Mouse (Mus musculus) adrenal gland, postnatal 25 days (tissue): ENCODE results near the gene Ern1. TPM values are rescaled to one million over a fixed set of nuclear protein-coding genes. Genes with fewer than 3 reads are reported as not detected.
"Not testable (repeated sequence)": the region's sequence is repeated elsewhere in the genome, so short reads cannot be mapped to it uniquely, and the experiment has no call there.

Source experiments
- DNase-seq: peaks from one replicate; pipeline ENCODE4 v3.0.0; 2021; ENCODE audit warnings: mixed read lengths
- total RNA-seq: library from RNA; stranded (reverse); gene quantifications from 2 replicates; pipeline ENCODE4 v1.2.3, GENCODE M21; 2021

Gene Ern1
- total RNA-seq, 1 experiment from 2014 or later: 122 TPM

DNA sequence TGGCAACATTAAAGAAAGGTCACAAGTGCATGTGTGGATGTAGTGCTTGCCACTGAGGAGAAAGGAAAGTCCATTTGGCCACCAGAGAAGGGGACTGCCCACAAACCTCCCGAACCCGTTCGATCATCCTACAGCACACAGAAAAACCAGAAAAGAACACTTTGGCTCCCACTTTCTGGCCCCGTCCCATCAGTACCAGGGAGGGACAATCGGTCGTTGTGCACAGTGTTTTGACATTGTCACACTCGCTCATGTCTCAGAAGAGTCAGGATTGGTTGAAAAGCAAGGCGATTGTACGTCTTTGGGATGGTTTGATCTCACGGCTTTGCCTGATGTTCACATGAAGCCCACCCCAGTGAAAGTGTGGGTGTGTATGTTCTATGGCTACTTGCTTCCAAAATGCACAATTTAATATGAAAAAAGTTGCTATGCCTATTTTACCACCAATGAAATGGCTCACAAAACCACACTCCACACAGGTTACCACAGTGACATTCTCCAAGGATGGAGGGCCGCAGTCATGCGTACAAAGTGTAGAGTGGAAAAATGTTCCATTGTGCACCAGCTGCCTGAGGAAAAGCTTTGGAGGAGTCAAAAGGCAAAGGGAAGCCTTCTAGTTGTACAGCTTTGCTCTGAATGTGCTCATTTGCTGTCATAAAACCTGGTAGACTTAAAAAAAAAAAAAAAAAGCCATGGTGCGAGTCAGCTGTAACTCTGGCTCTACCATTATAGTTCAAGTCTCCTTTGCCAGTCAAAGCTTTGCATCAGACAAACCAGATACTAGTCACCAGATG is 15.2 kb upstream of the Ern1 start:
- no peak for DNase-seq

DNA sequence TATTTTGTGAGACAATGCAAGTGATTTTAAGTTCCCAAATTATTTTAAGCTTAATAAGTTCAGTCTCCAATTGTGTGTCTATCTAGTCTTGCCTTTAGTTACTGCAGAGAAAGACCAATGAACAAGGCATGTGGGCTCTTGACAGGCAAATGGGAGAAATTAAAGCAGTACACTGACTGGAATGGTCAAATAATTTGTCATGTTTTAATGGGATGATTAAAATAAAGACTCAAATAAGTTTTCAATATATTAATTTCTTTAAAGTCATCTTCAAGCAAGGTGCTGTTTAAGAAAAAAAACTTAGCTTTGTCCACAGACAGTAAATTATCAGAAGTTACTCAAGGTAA is 14.5 kb upstream of the Ern1 start:
- DNase-seq: no peak

DNA sequence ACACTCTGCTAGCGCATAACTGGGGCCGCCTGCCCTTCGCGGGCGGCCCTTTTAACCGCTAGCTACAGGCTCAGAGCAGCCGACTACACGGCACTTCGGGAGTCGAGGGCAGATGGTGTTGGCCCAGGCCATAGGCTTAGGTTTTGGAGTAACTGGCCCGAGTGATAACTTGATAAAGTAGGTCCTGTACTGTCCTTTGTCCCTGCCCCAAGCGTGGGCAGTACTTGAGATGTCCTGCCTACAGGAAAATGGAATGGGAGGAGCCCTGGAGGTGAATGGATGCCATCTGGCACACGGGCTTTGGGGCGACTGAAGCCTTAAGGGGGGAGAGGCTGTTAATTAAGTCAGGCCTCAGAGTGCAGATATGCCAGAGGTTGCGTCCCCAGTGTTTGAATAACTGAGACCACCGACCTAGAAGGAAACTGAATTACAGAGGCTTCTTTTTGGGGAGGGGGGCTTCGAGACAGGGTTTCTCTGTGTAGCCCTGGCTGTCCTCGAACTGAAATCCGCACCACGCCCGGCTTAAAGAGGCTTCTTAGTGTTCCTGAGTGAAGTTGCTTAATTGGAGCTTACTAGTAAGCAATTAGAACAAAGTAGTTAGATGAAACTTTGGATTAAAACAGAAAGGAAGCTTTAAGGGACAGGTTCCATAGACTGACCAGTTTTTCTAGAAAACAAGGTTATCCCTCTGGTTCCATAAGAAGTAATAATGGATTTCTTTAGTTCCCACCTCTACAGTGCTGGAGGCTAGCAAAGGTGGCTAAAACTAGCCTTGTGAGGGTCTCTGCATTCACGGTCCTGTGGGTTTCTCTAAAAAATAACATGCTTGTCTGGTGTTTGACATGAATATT is 13.9 kb upstream of the Ern1 start:
- DNase-seq: peak; percentile 63

DNA sequence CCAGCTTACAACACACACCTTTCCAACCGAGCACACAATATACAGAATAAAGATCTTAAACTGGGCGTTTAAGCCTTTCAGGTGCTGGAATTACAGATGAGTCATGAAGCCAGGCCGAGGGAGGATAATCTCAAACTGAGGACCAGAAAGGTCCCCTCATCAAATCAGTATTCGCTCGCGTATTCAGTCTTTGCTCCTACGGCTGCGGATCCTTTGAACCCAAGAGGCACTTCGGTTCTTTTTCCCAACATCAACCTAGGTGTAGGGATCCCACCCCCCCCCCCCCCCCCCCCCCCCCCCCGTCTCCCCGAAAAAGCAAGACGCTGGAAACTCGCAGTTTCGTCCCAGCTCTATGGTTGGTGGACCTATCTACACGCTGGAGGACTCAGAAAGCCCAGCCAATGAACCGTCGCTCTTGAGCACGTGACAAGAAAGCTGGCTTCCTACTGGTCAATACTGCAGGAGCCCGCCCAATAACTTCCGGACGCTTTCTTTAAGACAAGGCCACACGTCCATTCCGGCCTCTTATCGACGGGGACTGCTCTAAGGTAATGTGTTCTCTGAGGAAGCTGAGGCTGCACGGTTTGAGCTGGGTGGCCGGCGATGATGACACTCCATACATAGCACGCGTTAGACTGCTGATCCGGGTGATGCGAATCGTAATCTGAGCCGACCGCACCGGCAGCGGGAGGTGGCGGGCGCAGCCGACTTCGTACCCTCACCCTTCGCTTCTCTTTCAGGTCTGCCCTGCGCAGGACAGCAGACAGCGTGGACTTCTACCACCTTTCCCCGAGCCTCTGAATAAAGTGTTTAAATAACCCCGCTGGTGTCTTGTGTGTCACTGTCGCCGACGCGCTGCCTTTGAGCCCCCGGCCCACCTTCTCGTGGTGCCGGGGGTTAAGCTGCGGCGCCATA is 13.0 kb upstream of the Ern1 start:
- peak; percentile 87 for DNase-seq

DNA sequence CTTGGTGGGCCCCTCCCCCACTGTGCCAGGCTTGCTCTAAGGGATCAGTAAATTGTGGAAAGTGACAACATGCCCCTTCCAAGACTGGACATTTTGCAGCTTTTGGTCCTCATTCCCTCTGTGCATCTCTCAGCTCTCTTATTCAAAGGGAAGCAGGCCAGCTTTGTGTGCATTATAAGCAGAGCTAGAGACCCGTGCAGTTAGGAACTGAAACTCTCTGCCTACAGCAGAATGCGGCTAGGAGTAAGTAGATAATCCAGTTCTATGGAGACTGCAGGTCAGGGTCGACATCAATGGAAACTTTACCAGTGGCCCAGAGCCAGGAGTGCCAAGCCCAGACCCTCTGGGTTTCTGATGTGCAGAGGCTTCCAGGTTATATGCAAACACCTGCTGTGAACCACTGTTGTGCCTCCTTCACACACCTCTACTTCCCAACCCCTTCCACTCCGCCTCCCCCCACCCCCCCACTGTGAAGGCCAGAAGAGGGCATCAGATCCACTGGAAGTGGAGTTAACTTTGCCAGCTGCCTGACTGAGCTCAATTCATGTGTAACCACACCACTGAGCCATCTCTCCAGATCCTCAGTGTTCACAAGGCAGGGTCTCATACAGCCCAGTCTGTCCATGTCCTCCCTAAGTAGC is 11.2 kb upstream of the Ern1 start:
- DNase-seq: no peak

DNA sequence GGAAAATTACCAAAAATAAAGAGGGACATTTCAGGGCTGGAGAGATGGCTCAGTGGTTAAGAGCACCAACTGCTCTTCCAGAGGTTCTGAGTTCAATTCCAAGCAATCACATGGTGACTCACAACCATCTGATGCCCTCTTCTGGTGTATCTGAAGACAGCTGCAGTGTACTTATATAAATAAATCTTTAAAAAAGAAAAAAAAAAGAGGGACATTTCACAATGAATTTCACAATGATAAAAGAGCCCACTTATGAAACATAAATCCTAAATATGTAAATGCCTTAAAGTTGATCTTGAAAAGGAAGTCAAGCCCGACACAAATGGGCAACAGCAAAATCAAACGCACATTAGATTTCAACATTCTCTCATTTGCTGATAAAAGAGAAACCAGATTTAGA is 10.3 kb upstream of the Ern1 start:
- no peak for DNase-seq

DNA sequence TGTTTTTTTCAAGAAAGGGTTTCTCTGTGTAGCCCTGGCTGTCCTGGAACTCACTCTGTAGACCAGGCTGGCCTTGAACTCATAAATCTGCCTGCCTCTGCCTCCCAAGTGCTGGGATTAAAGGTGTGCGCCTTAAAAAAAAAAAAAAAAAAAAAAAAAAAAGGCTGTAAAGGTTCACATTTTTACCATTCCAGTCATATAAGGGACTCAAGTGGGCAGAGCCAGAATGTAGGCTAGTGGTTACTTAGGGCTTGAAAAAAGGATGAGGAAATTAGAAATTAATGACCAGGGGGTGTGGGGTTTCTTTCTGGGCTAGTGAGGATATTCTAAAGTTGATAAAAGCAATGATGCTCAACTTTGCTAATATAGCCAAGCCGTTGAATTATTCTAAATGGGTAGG is 9.4 kb upstream of the Ern1 start:
- DNase-seq: not testable (repeated sequence)

DNA sequence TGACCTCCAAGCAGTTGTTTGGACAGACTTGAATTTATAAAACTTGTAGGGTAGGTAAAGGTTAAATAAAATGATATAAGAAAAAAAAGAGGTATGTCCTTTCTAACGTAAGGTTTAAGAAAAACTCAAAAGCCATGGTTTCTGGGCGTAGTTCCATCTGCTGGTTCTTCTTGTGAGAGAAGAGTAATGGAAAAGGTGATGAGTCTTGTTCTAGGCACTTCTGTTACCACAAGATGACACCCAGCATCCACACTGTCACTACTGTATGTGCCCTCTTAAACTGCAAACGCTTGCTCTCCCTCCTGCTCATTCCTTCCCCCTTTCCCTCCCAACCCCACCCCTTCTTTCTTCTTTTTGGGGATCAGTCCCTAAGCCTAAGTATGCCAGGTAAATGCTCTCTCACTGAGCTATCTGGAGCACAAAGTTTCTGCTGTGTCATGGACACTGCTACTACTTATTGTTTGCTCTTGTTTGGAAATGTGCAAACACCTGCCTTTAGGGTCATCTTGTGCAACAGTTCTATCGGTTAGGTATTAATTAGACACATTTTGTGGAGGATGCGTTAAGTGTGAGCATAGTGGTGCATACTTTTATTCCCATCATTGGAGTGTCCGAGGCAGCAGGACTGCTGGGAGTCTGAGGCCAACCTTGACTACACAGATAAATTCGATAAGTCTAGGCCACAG is 5.5 kb upstream of the Ern1 start:
- DNase-seq: no peak

DNA sequence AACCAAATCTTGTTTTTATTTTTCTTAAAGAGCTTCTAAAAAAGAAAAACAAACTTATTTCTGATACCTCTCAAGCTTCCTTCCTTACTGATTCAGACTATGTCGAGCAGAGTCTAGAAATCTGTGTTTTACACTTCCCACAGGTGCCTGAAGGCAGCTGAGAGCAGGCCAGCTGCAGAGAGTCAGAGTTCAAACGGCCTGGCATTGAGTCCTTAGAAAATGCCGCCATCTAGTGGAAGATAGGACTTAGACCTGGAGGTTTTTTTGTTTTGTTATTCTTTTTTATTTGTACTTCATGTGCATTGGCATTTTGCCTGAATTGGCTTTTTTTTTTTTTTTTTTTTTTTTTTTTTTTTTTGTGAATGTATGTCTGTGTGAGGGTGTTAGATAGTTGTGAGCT is 3.7 kb upstream of the Ern1 start:
- peak; percentile 46 for DNase-seq

DNA sequence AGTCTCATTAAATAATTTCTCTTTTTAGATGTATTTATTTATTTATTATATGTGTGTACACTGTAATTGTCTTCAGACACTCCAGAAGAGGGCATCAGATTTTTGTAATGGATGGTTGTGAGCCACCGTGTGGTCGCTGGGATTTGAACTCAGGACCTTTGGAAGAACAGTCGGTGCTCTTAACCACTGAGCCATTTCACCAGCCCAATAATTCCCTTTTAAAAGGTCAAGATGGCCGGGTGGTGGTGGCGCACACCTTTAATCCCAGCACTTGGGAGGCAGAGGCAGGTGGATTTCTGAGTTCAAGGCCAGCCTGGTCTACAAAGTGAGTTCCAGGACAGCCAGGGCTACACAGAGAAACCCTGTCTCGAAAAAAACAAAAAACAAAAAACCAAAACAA is 2.9 kb upstream of the Ern1 start:
- DNase-seq: not testable (repeated sequence)

DNA sequence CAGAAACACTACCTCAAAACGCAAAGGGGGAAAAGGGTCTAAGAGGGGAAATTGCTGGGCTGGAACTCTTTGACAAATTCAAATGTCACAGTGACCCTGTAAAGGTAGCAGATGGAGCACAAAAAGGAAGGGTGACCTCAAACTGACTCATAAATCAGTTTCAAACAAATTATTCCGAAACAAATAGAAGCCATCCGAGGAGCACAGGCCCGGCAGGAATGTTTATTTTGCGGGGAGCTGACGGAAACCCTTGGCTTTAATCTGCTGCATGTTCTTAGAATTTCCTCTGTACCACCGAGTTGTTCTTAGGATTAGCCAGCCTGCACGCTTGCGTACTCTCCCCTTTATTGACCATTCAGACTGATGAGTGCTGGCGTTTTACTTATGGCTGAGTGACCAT is 2.4 kb upstream of the Ern1 start:
- DNase-seq: no peak

DNA sequence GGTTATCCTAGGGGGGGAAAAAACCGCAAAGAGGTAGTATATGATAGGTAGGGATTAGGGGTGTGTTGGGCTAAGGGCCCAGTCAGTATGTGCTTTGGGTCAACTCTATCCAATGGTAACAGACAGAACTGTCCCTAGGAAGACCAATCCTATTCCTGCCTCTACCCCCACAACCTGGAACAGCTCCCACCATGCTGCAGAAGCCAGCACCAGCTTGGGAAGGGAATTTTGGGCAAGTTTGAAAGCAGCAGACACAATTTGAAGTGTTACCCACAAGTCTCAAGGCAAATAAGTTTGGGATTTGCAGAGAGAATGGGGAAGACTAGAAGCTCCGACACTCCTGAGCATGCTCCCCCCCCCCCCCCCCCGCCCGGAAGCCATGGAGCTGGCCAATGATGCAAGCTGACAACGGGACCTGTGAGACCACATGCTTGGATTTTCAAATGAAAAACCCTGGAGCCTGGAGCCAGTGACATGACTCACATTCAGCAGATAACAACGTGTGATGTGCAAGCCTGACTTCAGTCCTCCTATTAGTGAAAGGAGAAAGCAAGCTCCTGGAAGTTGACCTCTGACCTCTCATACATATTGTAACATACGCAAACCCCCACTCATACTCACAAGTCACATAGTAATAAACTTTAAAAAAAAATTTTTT is 1.5 kb upstream of the Ern1 start:
- DNase-seq: no peak

DNA sequence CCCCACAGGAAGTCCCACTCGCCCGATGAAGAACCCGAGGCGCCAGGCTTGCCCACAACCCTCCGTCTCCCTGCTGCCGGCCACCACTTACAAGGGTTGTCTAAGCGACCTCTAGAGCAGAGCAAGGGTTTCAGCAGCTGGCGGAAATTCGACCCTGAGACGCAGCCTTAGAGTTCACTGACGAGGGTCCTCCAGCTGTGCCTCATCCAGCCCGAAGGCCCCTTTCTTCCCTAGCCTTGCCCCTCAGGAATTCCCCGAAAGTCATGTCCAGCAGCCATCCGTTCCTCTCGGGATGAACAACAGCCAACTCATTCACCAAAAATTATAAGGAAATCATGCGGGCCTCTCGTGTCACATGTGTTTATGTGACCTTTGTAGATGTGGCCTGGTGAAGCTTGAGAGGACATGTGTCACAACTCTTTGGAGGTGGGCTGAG is 492 bp upstream of the Ern1 start:
- DNase-seq: no peak

DNA sequence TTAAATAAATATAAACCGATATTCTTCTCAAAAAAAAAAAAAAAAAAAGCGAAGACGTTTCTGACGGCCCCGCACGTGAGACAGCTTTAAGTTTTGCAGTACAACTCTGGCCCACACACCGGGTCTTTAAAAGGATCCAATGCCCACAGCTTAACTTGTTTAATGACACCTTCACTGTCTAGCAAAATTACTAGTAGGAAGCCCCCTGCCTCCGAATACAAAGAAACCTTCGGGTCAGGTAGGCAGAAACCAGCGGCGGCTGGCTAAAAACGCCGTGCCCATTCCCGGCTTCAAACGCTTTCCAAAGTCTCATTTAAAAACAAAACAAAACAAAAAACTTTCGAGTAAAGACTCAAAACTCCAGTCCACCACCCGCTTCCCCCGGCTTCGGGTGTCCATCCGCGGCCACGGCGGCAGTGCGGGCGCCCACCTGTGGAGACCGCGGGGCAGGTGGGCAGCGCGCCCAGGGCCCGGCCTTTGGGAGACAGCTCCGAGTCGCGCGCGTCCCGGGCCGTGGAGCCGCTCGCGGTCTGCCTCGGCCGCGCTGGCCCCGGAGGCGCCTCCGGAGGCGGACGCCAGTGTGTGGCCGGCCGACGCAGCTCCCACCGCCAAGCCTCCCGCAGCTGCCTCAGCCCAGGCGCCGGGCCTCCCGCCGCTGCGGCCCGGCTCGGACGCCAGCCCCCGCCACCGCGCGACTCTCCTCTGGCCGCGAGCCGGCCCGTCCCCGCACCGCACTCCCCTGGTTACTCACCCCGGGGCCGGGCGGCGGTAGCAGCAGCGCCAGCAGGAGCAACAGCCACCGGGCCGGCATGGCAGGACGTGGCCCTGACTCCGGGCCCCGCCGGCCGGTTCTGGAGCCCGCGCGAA is 553 bp downstream of the Ern1 start:
- DNase-seq: peak; percentile 72

DNA sequence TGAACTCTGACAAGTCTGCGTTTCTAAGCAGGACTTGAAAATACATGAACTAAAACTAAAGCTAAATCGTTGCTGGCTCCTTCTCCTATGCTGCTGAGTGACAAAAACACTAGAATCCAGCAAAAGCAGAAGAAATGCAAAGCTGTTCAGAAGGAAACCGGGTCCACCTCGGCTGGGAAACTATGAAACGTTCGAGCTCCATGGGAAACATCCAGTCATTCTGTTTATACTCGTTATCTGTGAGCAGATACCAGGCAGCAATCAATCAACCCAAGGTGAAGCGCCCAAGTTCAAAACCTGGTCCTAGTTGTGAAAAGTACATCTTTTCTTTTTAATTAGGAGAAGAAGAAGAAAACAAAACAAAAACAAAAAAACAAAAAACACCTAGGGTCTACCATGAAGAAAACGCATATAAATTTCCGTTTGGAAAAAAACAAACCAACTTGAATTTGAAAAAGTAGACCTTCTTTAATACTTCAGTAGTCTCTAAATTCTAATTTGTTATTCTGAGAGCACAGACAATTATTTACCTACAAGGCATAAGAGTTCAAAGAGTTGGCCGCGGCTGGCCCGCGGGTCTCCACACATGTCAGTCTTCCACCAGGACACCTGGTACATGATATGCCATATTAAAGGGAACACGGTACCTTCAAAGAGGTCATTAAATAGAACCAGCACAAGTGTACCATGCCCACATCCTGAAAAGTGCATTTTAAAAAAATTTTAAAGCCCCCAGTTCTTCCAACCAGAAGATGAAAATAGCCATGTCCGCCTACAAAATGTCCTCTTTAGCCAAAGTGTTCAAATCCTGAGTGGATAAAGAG is 1.4 kb downstream of the Ern1 start:
- DNase-seq: no peak

DNA sequence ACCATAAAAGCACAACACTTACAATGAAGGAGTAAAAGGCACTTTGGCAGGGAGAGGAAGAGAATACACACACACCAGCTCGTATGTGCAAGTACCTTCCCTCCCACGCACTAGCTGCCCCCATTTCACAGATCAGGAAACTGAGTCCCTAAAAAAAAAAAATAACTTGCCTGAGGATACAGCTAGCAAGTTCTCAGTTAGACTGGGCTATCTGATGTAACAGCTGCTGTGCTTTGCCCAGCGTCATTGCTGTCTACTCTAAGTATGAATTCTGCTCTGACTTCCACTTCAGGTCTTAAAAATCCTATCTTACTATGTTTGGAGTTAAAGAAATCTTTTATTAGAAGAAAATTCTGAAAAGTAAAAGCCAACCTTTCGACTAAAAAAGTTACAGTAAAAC is 2.0 kb downstream of the Ern1 start:
- DNase-seq: no peak

DNA sequence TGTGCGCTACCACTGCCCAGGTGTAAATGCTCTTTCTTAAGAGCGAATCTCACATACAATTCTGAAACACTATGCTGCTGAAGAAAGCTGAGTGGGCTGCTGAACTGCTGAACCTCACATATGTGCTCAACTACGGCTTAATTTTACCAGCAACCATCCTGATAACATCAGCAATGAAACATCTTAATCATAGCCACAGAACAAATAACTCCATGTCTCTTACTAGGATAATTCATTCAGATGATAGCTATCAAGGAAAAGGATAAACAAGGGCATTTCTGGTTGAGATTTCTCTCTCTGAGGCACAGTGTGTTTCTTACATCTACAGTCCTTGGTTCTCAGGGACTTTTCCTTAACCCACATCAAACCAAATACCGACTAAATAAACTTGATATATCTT is 2.8 kb downstream of the Ern1 start:
- no peak for DNase-seq

DNA sequence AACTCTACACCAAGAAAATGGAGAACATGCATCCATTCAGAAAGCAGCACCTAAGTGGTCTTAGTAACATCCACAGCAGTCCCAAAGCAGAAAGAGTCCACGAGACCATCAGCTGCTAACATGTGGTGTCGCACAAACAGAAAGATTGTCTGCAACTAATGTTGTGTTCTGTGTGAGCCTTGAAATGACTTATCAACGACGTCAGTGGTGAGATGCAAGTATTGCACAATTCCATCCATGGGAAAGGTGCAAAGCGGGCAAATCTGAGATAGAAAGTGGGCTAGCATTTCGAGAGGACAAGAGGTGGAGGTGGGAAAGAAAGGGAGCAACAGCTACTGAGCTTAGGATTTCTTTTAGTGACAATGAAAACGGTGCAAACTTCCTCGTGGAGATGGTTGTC is 4.8 kb downstream of the Ern1 start:
- no peak for DNase-seq

DNA sequence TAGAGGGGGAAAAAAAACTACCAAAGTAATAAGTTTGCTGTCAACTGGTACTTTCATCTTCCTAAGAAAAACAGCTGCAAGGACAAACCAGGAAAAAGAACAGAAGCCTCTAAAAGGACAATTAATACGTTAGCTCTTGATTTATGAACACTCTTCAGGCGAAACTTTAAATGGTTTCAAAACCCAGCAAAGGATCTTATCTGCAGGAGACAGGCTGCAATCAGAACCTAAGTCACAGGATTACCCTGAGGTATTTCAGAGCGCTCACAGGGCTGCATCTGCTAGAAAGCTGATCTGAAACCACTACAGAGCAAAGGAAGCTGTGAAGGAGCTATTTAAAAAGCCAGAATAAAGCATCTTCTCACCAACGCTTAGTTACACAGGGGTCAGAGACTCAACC is 6.0 kb downstream of the Ern1 start:
- DNase-seq: no peak
